Mouse (Mus musculus): ENCODE data around the gene Kank1.

Gene Kank1

GRCm38 (mm10) chr19:25236596-25237491 lies at the start of gene Kank1:
TSS of gene Kank1 (plus strand) at chr19:25236975.
- peak; percentile 60 for DNase-seq (ENCODE audit: low spot score)

GRCm38 (mm10) chr19:25187681-25188080 lies 49.1 kb upstream of the Kank1 start:
- no peak for DNase-seq (ENCODE audit: low spot score)

- no peak for DNase-seq (ENCODE audit: low spot score)
These were observed 43.0 kb upstream of the Kank1 start for GRCm38 (mm10) chr19:25193751-25194150.

GRCm38 (mm10) chr19:25200081-25200860 lies 36.5 kb upstream of the Kank1 start:
- no peak for DNase-seq (ENCODE audit: low spot score)

GRCm38 (mm10) chr19:25203077-25203476 lies 33.7 kb upstream of the Kank1 start:
- DNase-seq (ENCODE audit: low spot score): no peak

- DNase-seq (ENCODE audit: low spot score): no peak
These were observed 29.8 kb upstream of the Kank1 start for GRCm38 (mm10) chr19:25206969-25207368.

- DNase-seq (ENCODE audit: low spot score): no peak
These were observed 28.9 kb upstream of the Kank1 start for GRCm38 (mm10) chr19:25207731-25208361.

GRCm38 (mm10) chr19:25208596-25209110 lies 28.1 kb upstream of the Kank1 start:
- DNase-seq (ENCODE audit: low spot score): no peak

- DNase-seq (ENCODE audit: low spot score): no peak
These were observed 16.2 kb upstream of the Kank1 start for GRCm38 (mm10) chr19:25220611-25221010.

- no peak for DNase-seq (ENCODE audit: low spot score)
These were observed 14.7 kb upstream of the Kank1 start for GRCm38 (mm10) chr19:25221964-25222640.

- DNase-seq (ENCODE audit: low spot score): no peak
These were observed 6.5 kb upstream of the Kank1 start for GRCm38 (mm10) chr19:25230058-25230974.

GRCm38 (mm10) chr19:25230975-25231334 lies 5.8 kb upstream of the Kank1 start:
- DNase-seq (ENCODE audit: low spot score): no peak

- no peak for DNase-seq (ENCODE audit: low spot score)
These were observed 4.7 kb upstream of the Kank1 start for GRCm38 (mm10) chr19:25232032-25232431.

- peak; percentile 55 for DNase-seq (ENCODE audit: low spot score)
These were observed 791 bp downstream of the Kank1 start for GRCm38 (mm10) chr19:25237492-25238040.

GRCm38 (mm10) chr19:25238121-25238520 lies 1.3 kb downstream of the Kank1 start:
- no peak for DNase-seq (ENCODE audit: low spot score)

GRCm38 (mm10) chr19:25243566-25243965 lies 6.8 kb downstream of the Kank1 start:
- no peak for DNase-seq (ENCODE audit: low spot score)

- no peak for DNase-seq (ENCODE audit: low spot score)
These were observed 9.3 kb downstream of the Kank1 start for GRCm38 (mm10) chr19:25246062-25246461.

GRCm38 (mm10) chr19:25247858-25248552 lies 11.2 kb downstream of the Kank1 start:
- DNase-seq (ENCODE audit: low spot score): no peak

- DNase-seq (ENCODE audit: low spot score): no peak
These were observed 12.5 kb downstream of the Kank1 start for GRCm38 (mm10) chr19:25249230-25249629.
